12 mouse cellular contexts compared by ENCODE assay signal in genomic region chr8:93627626-93628025, GRCm38 (mm10).
DNase-seq lines count a peak whose midpoint lies in the region; ATAC-seq and TF ChIP-seq lines count a peak whose summit lies in the region.
"Had no signal": no experiment of that assay in that cellular context is flagged by ENCODE, and none has a peak within 500 bp of the region (broad histone marks: within the 10 kb centered on the region; RNA-seq: fewer than 3 reads in every experiment).

No protein-coding gene starts in this region.

- intact Hi-C loops in heart, postnatal 36 days (cut with DNase I) = no loop called here

- H3K9ac ChIP-seq in heart, embryonic 16.5 days (ENCODE audit: low read length) = no peak overlapping the region
- H3K9ac ChIP-seq: intestine, embryonic 15.5 days; liver, embryonic 14.5 days had no signal

- H3K36me3 ChIP-seq in heart, embryonic 16.5 days (ENCODE audit: control insufficient read depth, insufficient read depth) = no peaks in the 10 kb centered on the region
- H3K36me3 ChIP-seq: intestine, embryonic 15.5 days had no signal

- WGBS in heart, embryonic 16.5 days = 29% methylated on average over 6 of the region's 6 CpGs

- ATAC-seq in cerebellum, adult (ENCODE audit: insufficient number of reproducible peaks, low FRiP score, low TSS enrichment) = no peak
- peak; percentile 42 for ATAC-seq in heart, embryonic 16.5 days (replicated peaks; ENCODE audit: extremely low read depth, insufficient read depth, low FRiP score)

- peak overlapping the region; percentile 43 for H3K27ac ChIP-seq in heart, embryonic 16.5 days (ENCODE audit: low read length)
- H3K27ac ChIP-seq: intestine, embryonic 15.5 days; liver, embryonic 14.5 days had no signal

- no peak for TF ChIP-seq POLR2A in brain, embryonic 14.5 days (IDR thresholded peaks at IDR 0.05; ENCODE audit: borderline replicate concordance, extremely low read depth, insufficient read depth, insufficient read length, poor library complexity, severe bottlenecking)

- peaks cover 22% of the 10 kb centered on the region for H3K4me1 ChIP-seq in heart, embryonic 16.5 days (ENCODE audit: control insufficient read depth, insufficient read depth, low read length)
- H3K4me1 ChIP-seq: intestine, embryonic 15.5 days had no signal

- no peaks in the 10 kb centered on the region for H3K27me3 ChIP-seq in heart, embryonic 16.5 days (ENCODE audit: control insufficient read depth, insufficient read depth, low read length)
- H3K27me3 ChIP-seq: CH12.LX; intestine, embryonic 15.5 days had no signal

- no peak for TF ChIP-seq CTCF in brain, embryonic 14.5 days (IDR thresholded peaks at IDR 0.05; ENCODE audit: borderline replicate concordance, extremely low read depth, insufficient read depth, insufficient read length)

- peak overlapping the region; percentile 49 for H3K4me2 ChIP-seq in heart, embryonic 16.5 days (ENCODE audit: low read depth, low read length)

- no peaks in the 10 kb centered on the region for H3K9me3 ChIP-seq in heart, embryonic 16.5 days (replicated peaks; ENCODE audit: control insufficient read depth, low read length)
- H3K9me3 ChIP-seq: intestine, embryonic 15.5 days had no signal

- H3K4me3 ChIP-seq in heart, embryonic 16.5 days (ENCODE audit: low read length) = no peak overlapping the region
- H3K4me3 ChIP-seq: intestine, embryonic 15.5 days had no signal

- peak; percentile 9 for DNase-seq in cerebellum, adult 9-10 months
- DNase-seq in heart, adult 18-20 months = peak; percentile 20 to 28
- no peak for DNase-seq in heart, postnatal 36 days
- peak; percentile 82 for DNase-seq in brain, embryonic 14.5 days (ENCODE audit: low read depth)
- no peak for DNase-seq in urinary bladder, postnatal 10 days (ENCODE audit: low spot score)
- no peak for DNase-seq in layer of hippocampus, postnatal 14 days (ENCODE audit: low spot score in 2 of 2)
- DNase-seq: thymus, postnatal 4 days had no signal

Comparison
In these comparisons a context has a peak if more than half of its experiments do, and no peak if none do; other contexts are left out.
1. DNase-seq: peak in cerebellum, adult 9-10 months (single experiment), heart, adult 18-20 months (2 of 2) and brain, embryonic 14.5 days (single experiment); none in heart, postnatal 36 days (0 of 2), urinary bladder, postnatal 10 days (single experiment) and layer of hippocampus, postnatal 14 days (0 of 2).